Mouse (Mus musculus): Measurements from ENCODE around the gene Vmn2r45. TPM values are rescaled to one million over a fixed set of nuclear protein-coding genes. Genes with fewer than 3 reads are reported as not detected.

Gene Vmn2r45
- total RNA-seq (2023) = not detected

GRCm38 (mm10) chr7:8488975-8489374 is at the start of gene Vmn2r45:
TSS of gene Vmn2r45 (minus strand) at chr7:8489075.

Other genes with a start within 250 kb of the Vmn2r45 start
- gene Vmn2r43, start 228.5 kb downstream of the Vmn2r45 start, total RNA-seq (2023) = not detected
- gene Vmn2r44, start 105.7 kb downstream of the Vmn2r45 start, total RNA-seq (2023) = not detected

All from B cell, adult 67 days (primary cell).